Mouse (Mus musculus) liver, adult (tissue): ENCODE measurements at regions not wholly inside any gene's neighbourhood (a gene's known extent, or its start where the extent isn't known, plus 50 kb on each side); places are given as distances from the start of the nearest gene placed in this dataset.

Source experiments
- GATA4 ChIP-seq: IDR thresholded peaks from 2 replicates; pipeline ENCODE4 v1.6.1; 2014; ENCODE audit warnings: mild to moderate bottlenecking, low read length; ENCODE audit not compliant: insufficient replicate concordance

DNA sequence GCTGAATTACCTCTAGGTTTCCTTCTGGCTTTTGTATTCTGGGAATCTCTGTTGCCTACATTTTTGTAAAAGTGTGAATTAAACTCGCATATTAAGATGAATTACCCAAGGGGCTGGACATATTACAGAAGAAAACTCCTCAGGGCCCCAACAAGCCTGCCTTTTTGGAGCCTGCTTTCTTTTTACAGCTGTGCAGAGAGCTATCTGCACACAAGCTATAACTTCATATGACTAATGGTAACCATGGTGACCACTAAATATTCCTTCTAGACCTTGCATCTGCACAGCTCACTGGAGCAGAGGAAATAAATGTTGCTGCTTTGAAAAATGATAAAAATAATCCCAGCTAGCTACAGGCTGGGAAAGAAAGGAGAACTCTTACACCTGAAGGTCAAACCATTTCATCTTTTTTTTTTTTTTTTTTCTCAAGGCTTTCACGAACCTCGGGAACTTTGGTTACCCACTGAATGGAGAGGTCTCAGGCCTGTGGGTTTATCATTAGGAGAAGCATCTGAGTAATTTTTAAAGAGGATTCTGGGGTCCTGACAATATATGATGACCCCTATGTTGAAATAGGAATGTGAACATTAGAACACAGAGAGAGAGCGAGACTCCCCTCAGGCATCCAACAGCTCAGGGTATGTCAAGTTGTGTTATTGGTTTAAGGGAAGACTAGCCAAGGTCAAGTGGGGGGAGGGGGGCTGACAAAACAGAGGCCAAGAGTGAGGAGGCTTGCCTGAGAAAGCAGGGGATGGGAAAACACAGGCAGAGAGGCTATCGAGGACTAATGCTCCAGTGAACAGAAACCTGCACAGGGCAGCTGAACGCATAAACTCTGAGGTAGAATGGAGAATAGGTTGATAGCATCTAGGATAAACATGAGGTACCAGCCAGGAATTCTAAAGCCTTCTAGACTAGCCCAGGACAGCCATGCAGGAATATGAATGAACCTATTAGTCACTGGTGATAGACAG lies 188.4 kb downstream of the Phlda1 start:
- TF ChIP-seq GATA4 = no peak

- no peak for TF ChIP-seq GATA4
Measured at GRCm38 (mm10) chr10:111695918-111696760, 190.1 kb downstream of the Phlda1 start.

DNA sequence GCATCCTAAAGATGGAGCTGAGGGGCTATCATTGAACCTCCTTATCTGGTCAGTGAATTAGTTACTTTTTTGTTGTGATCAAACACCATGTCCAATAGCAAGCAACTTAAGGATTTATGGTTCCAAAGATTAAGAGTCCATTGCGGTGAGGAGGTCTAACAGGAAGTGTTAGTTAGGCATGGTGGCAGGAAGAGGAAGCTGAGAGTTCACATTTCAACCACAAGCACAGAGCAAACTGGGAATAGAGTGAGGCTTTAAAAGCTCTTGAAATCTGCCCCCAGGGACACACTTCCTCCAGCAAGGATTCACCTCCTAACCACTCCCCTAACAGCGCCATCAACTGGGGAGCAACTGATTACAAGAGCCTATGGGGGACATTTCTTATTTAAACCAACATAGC lies 190.9 kb downstream of the Phlda1 start:
- TF ChIP-seq GATA4 = no peak

GRCm38 (mm10) chr10:111699557-111700508 lies 193.7 kb downstream of the Phlda1 start:
- no peak for TF ChIP-seq GATA4

- TF ChIP-seq GATA4 = no peak
Measured at GRCm38 (mm10) chr10:111700570-111700969, 194.5 kb downstream of the Phlda1 start.

DNA sequence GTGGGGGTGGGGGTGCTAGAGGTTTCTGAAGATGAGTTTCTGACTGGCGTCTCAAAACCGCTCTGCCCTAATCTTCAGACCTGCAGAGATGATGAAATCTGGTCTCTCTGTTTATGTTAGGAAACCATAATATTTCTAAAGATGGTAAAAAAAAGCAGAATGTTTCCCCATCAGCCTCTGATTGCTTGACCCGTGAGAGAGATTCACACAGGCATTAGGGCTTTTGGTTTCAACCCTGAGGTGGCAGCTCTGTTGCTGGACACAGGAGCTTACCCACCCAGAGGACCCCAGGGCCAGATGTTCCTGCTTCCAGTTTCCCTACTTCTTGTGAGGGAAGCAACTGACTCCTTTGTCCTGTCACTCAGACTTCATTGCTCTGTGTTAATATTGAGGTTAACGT lies 195.1 kb downstream of the Phlda1 start:
- no peak for TF ChIP-seq GATA4

GRCm38 (mm10) chr10:111702435-111702834 lies 196.3 kb downstream of the Phlda1 start:
- TF ChIP-seq GATA4 = no peak

GRCm38 (mm10) chr10:111703447-111703846 lies 197.4 kb downstream of the Phlda1 start:
- no peak for TF ChIP-seq GATA4

DNA sequence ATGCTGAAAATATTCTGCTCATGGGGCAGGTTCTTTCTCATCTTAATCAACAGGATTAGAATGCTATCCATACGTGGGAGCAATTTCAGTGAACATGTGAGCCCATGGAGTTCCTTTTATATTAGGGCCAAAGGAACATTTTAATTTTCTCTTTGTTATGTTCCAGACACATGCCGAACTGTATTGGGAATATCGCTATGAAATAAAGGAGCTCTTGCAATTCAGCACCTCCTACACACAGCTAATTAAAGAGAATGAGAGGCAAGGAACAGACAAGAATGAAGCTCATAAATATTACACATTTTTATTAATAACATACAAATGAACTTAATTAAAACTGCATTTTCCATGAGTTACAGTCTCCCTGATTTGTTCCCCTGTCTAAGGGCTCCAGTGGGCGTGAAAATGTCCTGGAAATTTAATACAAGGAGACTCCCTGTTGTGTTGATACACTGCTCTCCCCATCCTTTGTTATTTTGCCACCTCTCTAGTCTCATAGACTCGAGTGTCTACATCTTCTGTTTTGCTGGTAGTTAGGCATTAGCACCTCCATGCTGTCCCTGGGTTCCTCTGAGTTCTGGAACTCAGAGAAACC lies 205.5 kb downstream of the Phlda1 start:
- no peak for TF ChIP-seq GATA4

DNA sequence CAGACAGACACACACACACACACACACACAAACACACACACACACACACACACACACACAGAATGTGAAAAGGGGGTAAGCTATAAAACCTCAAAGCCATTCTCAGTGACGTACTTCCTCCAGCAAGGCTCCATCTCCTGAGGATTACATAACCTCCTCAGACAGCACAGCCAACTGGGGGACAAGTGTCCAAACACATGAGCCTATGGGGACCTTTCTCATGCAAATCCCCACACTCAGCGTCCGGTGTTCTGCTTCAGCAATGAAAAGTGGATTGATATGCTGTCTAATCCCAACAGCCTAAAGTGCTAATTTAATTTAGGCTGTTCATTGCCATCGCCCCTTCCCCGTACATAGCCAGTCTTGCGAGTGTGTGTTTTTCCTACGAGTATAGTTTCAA lies 206.9 kb downstream of the Phlda1 start:
- TF ChIP-seq GATA4 = no peak

DNA sequence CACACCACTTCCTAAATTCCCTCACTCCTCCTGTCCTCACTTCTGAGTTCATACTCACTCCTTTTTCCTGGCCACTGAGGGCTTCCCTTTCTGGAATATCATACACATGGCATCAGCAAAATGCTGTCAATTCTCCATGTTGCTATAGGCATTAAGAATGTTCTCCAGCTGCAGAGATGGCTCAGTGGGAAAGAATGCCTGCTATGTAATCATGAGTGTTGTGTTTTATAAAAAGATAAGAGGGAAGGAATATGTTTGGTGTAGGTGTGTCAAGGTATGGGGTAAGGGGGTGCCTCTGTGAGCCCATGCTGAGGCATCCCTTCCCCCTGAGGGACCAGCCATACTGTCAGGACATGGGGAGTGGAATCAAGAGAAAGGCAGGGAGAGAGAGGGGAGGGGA lies 207.6 kb downstream of the Phlda1 start:
- TF ChIP-seq GATA4 = no peak

DNA sequence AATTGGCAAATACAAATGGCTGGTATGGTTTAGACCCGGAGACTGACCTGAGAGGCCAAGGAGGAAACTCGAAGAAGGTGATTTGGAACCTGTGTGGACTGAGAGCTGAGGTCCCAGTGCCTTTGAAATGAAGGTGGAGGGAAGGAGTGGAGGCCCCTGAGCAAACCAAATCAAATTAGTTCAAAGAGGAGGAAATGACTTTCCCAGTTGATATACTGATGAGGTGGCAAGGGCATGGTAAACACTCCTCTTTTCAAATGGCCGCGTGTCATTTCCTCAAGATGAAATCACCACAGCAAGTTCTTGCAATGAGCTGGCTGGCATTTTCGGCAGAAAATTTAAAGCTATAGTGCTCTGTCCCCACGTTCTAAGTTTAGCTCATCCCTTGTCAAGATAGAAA lies 209.1 kb downstream of the Phlda1 start:
- no peak for TF ChIP-seq GATA4

DNA sequence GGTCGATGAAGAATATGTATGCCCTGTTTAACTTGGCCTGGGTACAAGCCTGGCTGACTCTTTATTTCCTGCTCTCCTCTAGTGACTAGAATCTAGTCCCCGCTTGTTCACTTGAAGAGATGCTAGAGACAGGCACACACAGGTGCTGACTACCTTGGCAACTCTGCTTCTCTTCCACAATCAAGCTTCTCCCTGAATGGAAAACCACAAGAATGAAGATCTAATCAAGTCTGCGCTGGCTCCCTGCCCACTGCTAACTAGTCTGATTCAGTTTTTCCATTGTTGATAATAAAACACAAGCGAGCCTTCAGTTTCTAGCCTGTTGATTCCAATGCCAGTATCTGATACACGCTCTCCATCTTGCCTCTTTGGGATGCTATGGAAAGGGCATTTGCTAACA lies 213.5 kb downstream of the Phlda1 start:
- TF ChIP-seq GATA4 = no peak

DNA sequence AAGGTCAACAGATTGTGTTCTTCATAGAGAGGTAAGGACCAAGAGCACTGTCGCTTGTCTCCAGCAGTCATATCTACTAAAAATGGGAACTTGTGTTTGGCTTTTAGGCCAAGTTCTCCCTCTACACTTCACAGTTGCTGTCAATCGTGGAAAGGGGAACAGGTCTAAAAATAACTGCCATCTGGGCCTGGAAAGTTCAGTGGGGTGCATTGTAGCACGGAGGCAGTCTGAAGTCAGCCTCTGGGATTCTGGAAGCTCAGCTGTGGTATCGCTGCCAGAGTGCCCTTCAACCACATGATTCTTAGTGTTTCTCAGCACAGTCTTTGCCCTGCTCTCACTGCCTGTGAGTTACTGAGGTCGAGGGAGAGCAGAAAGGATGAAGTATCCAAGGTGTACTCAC lies 215.0 kb downstream of the Phlda1 start:
- no peak for TF ChIP-seq GATA4
